Mouse (Mus musculus) fibroblast of lung, adult 2 months (primary cell): ENCODE data around the gene Cep63.

Experiments used
- DNase-seq: peaks from one replicate; pipeline ENCODE4 v3.0.0-alpha.2; 2011; ENCODE audit warnings: low read depth

Cep63 gene

DNA sequence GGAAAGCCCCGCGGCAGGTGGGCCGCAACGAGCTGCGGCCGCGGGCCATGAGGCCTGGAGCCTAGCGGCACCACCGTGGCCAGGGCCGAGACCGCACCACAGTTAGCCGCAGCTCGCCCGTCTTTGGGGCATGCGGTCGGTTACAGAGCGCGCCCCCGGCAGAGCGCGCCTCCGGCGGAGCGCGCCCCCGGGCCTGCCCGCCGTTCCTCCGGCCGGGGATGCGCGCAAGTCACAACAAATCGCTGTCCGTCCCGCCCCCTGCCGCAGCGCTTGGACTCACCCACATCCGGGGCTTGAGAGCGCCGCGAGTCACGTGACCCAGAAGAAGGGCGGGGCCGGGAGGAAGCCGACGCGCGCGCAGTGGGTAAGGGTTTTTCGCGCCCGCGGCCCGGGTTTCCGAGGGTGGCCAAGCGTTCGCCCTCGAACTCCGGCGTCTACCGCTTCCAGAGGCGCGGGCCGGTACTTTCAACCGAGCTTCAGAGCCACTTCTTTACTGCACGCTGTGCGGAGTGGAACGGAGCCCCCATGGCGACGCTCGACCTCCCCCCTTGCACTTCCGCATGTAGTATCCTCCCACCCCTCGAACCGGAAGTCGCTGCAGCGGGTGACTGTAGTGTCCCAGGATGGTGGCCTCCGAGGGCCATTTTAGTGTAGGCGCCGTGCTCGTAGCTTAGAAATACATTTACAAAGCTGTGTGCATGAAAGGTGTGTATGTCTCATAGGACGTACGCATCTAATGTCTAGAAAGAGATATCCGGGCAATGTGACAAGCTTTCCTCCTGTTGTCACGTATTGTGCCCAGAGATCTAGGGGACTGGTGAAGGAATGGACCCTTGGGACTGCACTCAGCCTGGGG is at the start of gene Cep63, which contains the start of gene Anapc13:
Cep63 (minus strand) TSS at position 552 of the 856 bp plus-strand sequence.
Anapc13 (plus strand) TSS at position 314 of the 856 bp plus-strand sequence.
- DNase-seq, result peak; percentile 81

DNA sequence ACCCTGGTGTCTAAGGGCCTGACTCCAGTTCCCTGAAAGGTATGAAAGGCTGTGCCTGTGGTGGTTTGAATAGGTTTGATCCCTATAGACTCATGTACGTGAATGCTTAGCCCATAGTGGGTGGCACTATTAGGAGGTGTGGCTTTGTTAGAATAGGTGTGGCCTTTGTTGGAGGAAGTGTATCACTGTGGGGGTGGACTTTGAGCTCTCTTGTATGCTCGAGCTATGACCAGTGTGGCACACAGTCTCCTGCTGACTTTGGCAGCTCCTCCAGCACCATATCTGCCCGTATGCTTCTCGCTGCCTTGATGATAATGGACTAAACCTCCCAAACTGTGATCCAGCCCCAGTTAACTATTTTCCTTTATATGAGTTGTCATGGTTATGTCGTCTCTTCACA is 49.6 kb upstream of the Cep63 start:
- no peak for DNase-seq

DNA sequence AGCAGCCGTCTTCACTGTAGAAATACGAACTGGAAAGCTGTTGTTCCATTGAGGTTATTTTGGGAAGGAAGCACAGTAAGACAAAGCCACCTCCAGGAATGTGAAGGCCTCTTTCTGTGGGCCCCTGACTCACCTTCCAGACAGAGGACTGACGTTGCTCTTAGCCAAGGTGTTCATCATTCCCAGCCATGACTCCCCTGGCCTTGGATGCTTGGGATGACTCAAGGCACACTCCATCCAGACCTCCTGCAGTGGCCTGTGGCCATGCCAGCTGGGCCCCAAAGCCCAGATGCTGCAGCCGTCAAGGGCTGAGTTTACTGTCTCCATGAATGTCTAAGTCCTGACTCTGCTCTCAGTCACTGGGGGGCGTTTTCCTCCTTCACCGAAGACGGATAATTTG is 47.0 kb upstream of the Cep63 start:
- DNase-seq, result peak; percentile 79

DNA sequence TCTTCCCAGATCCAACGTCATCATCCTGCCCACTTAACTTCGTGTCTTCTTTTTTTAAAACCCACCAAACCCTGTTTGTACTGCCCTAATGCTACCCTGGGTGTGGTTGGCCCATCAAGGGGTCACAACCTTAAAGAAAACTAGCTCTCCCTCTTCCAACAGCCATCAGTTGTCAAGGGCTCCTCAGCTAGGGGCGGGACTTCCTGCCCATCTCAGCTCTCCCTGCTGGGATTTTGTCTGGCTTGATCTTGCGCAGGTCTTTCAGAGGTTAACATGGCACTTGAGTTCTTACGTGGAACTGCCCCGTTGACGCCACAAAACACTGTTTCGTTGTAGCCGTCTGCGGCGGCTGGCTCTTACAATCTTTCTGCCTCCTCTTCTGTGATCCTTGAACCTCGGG is 42.6 kb upstream of the Cep63 start:
- DNase-seq, result no peak

DNA sequence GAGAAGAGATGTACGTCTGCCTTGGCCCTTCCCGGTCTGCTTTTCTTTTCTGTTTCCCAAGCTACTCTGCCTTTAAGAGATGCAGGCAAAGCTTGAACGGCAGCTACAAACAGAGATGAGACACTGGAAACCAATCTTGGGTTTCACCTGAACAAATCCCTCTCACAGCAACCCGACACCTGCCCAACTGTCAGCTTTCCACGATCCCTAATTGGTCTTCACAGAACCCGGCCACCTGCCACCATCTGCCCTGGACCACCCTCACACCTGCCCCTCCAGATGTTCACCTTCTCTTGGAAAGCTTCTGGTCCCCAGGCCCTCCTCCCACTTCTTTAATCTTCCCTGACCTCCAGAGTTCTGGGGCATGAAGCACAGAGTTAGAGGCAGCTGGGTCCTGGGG is 41.8 kb upstream of the Cep63 start:
- DNase-seq, result no peak

DNA sequence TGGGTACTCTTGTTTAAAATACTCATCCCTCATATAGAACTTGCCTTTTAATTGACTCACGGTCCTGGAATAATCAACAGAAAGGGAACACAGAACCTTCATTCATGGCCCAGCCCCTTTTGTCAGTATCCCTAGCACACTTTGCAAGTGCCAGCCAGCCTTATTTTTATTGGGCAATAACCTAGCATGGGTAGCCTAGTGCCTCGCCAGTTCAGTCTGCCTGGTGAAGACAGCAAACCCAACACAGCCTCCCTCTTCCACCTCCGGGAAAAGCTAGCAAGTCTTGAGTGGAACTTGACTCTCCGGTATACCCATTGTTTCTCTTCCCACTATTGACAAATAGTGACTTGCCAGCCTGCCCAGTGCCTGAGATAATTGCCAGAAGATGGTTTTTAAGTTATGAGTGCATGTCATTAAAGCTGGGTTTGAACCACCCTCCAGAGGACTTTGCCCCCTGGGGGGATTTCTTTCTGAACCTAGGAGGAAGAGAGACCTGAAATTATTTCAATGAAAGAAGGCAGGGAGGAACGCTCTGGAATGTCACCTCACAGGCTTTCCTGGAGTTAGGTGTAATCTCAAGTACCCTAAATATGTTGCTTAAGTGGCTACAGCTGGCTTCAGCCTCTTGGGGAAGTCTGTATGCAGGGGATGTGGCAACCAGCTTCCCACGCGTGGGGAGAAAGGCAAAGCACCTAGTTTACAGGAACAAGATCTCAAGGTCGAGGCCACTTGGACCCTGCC is 30.2 kb upstream of the Cep63 start:
- DNase-seq, result no peak

DNA sequence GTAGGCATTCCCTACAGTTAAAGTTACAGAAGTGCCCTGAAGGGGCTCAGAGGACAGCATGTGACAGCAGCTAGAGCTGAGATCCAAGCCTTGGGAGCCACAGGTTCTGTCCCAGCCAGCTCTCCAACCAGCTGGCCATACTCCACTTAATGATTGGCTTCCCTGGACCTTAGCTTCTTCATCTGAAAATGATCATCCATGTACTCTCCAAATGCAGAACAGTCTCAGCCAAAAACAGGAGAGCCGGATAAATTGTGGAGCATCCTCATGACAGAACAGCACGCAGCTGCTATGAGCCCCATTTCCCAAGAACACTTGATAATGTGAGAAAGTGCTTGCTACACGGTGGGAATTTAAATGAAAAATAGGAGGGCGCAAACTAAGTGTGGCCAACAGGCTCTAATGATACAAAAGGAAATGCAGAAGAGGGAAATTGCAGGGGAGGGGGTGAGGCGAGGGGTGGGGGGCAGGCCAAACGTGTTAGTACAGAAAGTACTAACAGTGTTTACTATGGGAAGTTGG is 24.9 kb upstream of the Cep63 start:
- no peak for DNase-seq

DNA sequence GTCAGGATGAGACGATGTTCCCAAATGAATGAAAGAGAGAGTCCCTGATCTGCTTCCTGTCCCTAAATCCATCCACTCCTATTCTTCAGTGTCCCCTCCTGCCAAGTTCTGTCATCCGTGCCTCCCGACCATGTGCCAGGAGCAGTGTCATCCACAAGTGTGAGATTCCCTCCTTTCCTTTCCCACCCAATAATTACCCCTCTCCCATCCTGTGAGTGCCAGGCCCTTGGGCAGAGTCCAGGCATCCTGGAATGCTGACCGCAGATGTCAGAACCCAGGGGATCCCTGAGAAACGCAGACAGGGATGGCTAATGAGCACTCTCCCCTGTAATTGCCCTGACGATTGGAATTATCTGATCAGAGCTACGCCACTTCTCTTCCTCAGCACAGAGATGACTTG is 24.3 kb upstream of the Cep63 start:
- no peak for DNase-seq

DNA sequence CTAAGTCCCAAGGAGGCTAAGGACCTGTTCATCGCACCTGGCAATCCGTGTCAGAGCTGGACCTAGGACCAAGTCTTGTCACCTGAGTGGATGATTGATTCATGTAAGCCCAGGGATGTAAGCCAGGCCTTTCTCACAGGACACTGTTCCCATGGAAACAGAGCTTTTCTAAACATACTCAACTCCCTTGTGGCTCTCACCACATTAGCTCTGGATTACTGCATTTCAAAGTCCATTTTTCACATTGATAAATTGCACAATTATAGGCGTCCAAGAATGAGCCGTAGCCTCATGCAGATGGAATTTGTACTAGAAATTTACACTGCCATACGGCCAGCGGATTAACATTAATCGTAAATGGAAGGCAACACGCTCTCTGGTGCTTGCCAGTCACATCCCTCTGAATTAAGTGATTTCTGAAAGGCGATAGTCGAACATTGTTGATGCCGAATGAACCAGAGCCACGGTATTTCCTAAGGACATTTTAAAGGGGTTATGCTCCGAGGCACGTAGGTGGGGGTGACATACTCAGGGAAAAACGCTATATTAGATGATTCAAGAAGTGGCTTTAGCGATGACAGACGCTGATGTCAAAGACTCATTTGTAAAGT is 23.7 kb upstream of the Cep63 start:
- peak; percentile 94 for DNase-seq

DNA sequence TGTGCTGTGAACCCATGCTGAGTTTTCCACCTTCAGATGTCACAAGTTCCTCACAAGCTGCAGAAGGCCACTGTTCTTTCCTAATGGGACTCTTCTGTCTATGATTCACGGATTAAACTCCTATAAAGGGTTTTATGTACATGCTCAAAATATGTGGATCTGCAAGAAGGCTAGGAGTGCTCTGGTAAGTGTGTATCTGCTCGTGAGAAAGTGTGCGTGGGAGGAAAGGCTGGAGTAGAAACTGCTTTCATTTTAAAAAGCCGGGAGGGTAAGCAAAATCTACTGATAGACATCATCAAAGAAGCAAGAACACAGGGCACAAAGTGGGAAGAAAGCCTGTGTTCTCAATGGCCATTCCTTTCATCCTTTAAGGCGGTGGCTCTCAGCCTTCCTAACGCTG is 20.7 kb upstream of the Cep63 start:
- no peak for DNase-seq

DNA sequence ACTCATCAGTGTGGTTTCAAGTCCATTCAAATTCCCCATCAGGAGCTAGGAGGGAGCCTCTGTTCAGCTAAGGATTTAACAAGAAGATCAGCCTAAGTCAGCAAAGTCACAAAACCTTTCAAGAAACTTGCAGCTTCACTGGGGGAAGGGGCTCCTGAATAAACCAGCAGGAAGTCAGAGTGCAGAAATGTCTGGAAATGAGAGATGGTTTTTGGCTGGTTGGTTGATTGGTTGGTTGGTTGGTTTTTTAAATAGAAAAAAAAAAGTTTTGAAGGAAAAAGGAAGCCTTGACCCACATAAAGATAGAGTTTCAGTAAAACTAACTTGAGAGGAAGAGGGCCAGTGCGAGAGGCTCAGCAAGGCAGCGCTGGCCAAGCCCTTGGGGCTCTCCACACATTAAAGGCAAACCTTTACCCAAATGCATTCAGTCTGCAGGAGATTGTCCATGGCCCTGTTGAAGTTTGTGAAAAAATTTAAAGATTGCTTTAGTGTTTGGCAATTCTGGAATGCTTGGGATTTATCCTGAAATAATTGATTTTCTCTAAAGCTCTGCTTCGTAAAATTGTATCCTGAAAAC is 18.9 kb upstream of the Cep63 start:
- no peak for DNase-seq

DNA sequence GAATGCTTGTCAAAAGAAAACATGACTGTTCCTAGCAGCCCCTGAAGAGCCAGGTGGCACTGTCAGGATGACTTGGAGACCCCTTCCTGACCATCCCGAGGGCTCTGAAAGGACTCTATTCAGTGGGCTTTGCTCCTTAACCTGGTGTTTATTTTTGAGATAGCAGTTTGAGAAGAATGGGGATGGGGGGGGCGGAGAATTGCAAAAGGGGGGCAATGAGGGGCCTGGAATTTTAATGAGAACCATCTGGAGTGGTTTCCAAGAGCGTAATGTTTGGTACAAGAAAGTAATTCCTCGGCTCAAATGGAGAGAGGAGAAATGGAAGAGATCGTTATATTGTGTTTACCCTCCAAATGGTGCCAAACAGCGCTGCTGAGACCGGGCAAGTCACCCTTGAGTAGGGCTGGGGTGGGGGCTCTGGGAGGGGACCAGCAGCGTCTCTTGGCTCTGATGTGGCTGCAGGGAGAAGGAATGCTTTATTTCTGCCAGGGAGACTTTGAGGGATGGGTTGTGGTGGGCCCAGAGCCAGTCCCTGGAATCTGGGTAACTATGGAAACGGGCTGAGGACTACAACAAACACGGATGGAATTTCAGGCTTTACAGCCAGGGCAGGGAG is 17.3 kb upstream of the Cep63 start:
- DNase-seq, result peak; percentile 95

DNA sequence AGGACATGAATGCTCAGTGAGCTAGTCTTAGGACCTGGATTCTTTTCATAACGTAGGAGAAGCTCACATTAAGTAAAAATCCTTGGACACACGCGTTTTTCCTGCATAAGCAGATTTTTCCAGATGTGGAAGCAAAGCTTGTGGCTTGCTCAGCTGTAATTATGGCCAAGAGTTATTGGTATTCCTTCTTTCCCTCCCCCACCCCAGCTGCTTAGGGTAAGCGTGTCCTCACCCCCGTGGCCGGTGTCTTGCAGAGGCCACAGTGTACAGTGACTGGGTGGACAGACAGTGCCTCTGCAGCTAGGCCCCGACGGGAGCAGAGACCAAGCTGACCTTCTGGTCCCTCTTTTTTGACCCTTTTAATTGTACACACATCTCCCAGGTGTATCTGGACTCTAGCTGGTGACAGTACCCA is 16.7 kb upstream of the Cep63 start:
- no peak for DNase-seq

DNA sequence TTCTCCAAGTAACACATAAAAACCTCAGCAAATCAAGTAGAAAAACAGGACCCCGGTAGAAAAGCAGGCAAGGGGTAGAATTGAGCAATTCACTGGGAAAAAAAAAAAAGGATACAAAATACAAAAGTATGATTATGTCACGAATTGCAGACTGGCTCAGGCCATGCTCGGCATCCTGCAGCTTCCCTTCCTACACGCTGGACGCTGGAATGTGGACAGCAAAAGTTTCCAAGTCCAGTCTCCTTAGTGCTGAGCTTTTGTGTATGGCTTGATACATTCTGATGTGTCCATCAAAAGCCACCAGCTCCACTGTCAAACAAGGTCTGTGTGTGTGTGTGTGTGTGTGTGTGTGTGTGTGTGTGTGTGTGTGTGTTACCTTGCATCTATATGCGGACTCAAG is 15.2 kb upstream of the Cep63 start:
- DNase-seq, result no peak

DNA sequence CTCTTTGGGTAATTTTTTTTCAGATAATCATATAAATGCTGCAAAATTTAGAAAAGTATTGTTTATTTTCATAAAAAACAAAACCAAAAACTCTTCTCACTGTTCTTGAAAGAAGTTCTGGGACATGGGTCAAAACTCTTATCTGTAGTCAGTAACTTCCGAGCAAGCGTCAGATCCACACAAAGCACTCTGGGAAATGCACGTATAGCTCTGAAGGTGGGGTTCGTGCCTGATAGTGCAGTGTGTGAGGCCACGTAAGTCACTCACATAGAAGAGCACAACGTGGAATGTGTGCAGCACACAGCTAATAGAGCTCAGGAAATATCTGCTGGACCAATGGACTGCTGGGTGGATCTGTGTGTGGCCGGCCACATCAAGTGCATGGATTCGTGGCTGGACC is 13.2 kb upstream of the Cep63 start:
- DNase-seq, result no peak

DNA sequence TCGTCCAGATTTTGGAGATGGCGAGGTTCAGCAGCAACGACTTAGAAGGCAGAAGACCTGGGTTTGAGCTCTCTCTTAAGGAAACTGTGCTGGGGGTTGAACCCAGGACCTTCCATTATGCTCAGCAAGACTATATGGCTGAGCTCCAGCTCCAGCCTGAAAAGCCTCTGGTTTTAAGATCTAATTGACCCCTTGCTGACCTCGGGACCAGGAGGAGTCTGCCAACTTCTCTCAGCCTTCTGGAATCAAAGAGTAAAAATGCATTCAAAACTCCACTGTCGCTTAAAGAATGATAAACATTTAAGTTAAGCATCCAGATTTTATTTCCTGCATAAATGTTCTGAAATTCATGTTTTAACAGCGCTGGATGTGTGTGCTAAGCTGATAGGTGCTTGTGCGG is 12.6 kb upstream of the Cep63 start:
- DNase-seq, result no peak

DNA sequence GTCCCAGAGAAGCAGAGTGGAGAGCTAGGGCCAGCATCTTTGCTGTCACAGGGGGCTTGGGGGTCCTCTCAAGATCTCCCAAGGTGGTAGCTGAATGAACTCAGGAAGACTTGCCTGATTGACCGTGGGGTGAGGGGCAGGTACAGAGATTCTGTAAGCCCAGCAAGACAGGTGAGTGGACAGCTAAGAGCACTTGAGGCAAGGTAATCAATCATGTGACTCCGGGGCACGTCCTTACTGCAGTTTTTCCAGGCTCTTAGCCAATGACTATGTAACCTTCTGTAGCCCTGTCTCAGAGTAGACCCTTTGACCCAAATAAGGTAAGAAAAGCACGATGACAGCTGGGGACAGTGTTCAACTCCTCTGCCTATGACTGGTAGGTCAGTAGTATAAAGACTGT is 10.8 kb upstream of the Cep63 start:
- no peak for DNase-seq

DNA sequence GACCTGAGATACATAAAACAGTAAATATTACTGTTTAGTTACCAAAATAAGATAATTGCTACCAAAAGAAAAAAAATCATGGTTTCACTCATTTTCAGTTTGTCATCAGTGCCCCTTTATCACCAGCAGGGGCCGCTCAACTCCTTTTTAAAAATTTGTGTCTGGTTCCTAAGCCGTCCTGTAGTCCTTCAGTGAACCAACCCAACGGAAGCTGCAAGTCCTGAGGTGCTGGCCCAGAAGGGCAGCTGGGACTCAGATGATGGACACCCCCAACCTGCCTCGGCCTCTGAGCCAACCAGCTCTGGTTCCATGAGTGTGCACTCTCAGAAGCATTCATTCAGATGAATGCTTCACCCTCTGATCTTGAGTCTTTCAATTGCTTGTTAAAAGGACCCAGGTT is 10.2 kb upstream of the Cep63 start:
- DNase-seq, result no peak

DNA sequence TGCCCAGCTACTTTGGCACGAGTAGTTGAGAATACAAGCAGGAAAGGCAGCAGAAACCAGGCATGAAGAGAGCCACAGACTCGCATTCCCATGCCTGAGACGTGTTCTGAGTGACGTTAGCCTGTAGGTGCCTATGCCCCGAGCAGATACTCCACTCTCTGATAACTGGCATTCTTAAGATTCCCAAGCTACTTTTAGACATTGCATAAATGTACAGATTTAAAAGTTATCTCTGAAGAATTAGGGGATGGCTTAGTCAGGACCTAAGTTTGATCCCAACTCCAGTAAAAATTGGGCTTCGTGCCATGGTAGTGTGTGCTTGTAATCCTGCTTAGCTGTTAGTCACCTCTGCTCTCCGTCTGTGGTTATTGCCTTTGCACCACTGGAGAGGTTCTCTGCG is 8.1 kb upstream of the Cep63 start:
- DNase-seq, result no peak

DNA sequence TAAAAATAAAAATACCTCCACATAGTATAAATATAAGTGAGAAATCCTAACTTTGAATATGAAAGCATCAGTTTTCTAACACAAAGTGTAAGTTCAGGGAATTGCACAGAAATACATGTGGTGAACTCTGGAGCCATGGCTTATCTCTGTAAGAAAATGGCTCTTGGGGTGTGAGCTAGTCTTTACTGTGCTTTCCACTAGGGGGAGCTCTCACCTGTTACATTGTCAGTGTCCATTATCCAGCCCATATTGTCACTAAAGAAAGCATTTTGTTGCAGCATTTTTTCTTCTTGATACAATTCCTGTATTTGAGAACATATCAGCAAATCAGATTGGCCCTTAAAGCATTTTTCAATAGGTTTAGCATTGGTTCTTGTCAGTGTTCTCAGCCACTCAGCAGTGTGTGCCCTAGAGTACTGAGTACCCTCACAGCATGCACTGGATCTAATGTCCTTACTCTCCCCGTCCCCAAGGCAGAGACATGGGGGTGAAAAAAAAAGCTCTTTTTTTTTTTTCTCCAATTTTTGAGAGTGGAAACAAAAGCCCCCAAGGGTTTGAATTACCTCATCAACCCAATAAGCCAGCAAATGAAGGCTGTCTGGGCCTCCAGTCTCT is 6.7 kb upstream of the Cep63 start:
- no peak for DNase-seq

DNA sequence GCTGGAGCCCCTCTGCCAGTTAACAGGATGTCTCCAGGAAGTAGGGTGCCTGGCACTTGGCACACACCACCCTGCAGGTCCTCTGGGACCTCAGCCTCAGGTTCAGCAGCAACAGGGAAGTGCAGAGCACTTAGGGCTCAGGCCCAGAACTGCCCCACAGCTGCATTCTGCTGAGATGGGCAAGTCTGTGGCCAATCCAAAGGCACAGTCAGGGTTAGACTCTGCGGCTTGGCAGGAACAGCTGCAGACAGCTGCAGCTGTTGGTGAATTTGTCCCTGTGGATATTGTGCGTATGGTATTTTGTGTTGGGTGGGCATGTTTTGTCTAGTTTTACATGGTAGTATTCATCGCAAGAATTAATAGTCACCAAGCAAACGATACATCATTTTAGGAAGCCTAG is 5.8 kb upstream of the Cep63 start:
- DNase-seq, result no peak
